Mouse (Mus musculus) C2C12 (cell line): ENCODE data around the gene Spata17. TPM values are rescaled to one million over a fixed set of nuclear protein-coding genes. Genes with fewer than 3 reads are reported as not detected.

Experiments
- H3K27me3 ChIP-seq: one replicate; pipeline ENCODE4 v1.6.1; 2011; ENCODE audit not compliant: control insufficient read depth, insufficient read depth, insufficient read length
- H3K36me3 ChIP-seq: one replicate; pipeline ENCODE4 v1.6.1; 2011; ENCODE audit not compliant: control insufficient read depth, insufficient read depth
- H3K4me3 ChIP-seq: one replicate; pipeline ENCODE4 v1.5.1; 2011; ENCODE audit warnings: mild to moderate bottlenecking, control low read depth; ENCODE audit not compliant: poor library complexity, insufficient read depth, severe bottlenecking
- H3K79me2 ChIP-seq: one replicate; pipeline ENCODE4 v1.6.1; 2011; ENCODE audit not compliant: control insufficient read depth, insufficient read depth
- H3K79me3 ChIP-seq: one replicate; pipeline ENCODE4 v1.6.1; 2011; ENCODE audit warnings: low read depth, control low read depth
- H3ac ChIP-seq: one replicate; pipeline ENCODE3; 2011; ENCODE audit warnings: low read depth; ENCODE audit not compliant: control insufficient read depth, insufficient read length
- CEBPB ChIP-seq: IDR thresholded peaks from one replicate; pipeline ENCODE4 v1.6.1; 2011; ENCODE audit warnings: low read depth, mild to moderate bottlenecking, control low read depth, moderate library complexity
- CTCF ChIP-seq: IDR thresholded peaks from one replicate; pipeline ENCODE4 v1.5.1; 2011; ENCODE audit not compliant: control insufficient read depth, insufficient read depth, insufficient read length
- FOSL1 ChIP-seq: IDR thresholded peaks from one replicate; pipeline ENCODE4 v1.8.0; 2011; ENCODE audit warnings: mild to moderate bottlenecking, low read length; ENCODE audit not compliant: poor library complexity, insufficient read depth, severe bottlenecking
- MAX ChIP-seq: IDR thresholded peaks from one replicate; pipeline ENCODE4 v1.6.1; 2011; ENCODE audit warnings: mild to moderate bottlenecking, control low read depth
- MYOD1 ChIP-seq: IDR thresholded peaks from one replicate; pipeline ENCODE4 v1.6.1; 2011; ENCODE audit warnings: low read depth; ENCODE audit not compliant: control insufficient read depth, insufficient read length
- MYOG ChIP-seq: IDR thresholded peaks from one replicate; pipeline ENCODE4 v1.6.1; 2011; ENCODE audit not compliant: control insufficient read depth, insufficient read length; ENCODE audit errors: extremely low read depth
- USF1 ChIP-seq: IDR thresholded peaks from one replicate; pipeline ENCODE4 v1.6.1; 2011; ENCODE audit warnings: low read depth, mild to moderate bottlenecking, control low read depth, moderate library complexity
- polyA plus RNA-seq: library from polyadenylated mRNA; unstranded; fragments of >200 nt; fragmentation: generic; extraction: Trizol; gene quantifications from one replicate; pipeline ENCODE4 v1.2.1, GENCODE M21; 2012; ENCODE audit warnings: missing spikeins

Gene Spata17
- polyA plus RNA-seq, 1 experiment, result 0.08 TPM

DNA sequence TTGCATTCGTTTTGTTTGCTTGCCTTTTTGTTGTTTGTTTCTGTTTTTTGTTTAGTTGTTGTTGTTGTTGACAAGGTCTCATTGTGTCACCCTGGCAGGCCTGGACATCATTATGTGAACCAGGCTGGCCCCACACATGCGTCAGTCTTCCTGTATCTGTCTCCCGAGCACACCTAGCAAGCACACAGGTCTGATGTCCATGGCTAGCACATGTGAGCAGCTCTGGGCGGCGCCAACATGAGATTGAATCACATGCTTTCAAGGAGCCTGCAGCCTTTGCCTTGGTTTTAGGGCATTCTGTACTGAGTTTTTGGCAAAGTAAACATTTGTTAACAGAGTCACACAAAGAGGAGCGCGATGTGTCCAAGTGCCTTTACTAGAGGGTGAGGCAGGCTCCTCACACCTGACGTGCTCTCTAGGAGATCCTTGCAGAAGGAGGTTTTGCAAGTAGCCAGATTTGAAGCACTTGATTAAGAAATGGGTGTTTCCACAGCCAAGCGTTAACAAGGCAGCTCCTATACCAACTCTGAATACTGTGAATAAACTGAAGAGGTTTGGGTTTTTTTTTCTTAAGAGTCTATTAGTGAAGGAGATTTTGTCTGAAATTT lies 166.5 kb downstream of the Spata17 start:
- Histone ChIP-seq H3K36me3 (no peaks in the 10 kb centered on the region), H3K79me2 (no peaks in the 10 kb centered on the region), H3K79me3 (no peaks in the 10 kb centered on the region), H3ac (no peak overlapping the region), H3K27me3 (no peaks in the 10 kb centered on the region), H3K4me3 (no peak overlapping the region)
- TF ChIP-seq MAX (no peak), CTCF (no peak), FOSL1 (no peak), USF1 (no peak), MYOD1 (no peak), MYOG (no peak), CEBPB (no peak)

DNA sequence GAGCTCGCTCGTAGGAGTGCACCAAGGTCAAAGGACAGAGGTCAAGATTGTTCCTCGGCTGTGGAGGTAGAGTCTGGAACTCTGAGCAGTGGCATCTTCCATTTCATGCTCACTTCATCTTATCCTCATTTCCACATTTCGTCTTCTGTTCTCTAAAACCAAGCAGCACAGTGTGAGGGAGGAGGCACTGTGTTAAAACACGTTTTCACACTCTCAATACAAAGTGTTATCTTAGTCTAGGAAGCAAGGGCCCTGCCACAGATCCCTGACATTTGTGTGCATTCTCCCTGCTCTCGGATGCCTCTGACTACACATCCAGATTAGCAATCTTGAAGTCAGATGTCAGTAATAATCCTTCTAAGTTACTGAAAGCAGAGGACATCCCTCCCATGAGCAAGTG lies 170.5 kb downstream of the Spata17 start:
- no peaks in the 10 kb centered on the region for H3K79me3 ChIP-seq
- no peaks in the 10 kb centered on the region for H3K36me3 ChIP-seq
- no peaks in the 10 kb centered on the region for H3K79me2 ChIP-seq
- no peak overlapping the region for H3K4me3 ChIP-seq
- no peak overlapping the region for H3ac ChIP-seq
- TF ChIP-seq MAX, result no peak
- no peak for TF ChIP-seq CTCF
- no peak for TF ChIP-seq MYOD1
- no peak for TF ChIP-seq USF1
- no peak for TF ChIP-seq MYOG
- H3K27me3 ChIP-seq, result no peaks in the 10 kb centered on the region

DNA sequence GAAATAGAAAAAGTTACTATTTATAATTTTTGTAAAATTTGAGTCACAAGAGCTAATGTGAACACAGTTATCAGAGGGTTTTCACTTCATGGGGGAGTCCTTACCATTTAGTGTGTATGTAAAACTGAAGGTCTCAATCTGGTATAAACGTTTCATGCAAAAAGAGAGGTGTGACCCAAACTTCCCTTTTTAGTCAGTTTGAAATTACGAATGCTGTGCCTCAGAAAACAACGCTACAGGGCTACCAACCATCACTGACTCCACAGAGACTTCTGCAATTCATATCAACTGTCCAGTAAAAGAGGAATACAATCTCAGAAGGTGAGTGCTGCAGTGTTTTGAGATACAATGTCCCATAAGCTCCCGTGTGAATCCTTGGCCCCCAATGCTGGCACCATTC lies 175.5 kb downstream of the Spata17 start:
- H3K36me3 ChIP-seq, result no peaks in the 10 kb centered on the region
- no peaks in the 10 kb centered on the region for H3K27me3 ChIP-seq
- H3K4me3 ChIP-seq, result no peak overlapping the region
- no peaks in the 10 kb centered on the region for H3K79me2 ChIP-seq
- no peaks in the 10 kb centered on the region for H3K79me3 ChIP-seq
- no peak for TF ChIP-seq CEBPB
- TF ChIP-seq USF1, result no peak
- TF ChIP-seq CTCF, result no peak
- no peak for TF ChIP-seq MYOD1
- TF ChIP-seq FOSL1, result no peak
- TF ChIP-seq MAX, result no peak
- no peak for TF ChIP-seq MYOG
- H3ac ChIP-seq, result no peak overlapping the region

DNA sequence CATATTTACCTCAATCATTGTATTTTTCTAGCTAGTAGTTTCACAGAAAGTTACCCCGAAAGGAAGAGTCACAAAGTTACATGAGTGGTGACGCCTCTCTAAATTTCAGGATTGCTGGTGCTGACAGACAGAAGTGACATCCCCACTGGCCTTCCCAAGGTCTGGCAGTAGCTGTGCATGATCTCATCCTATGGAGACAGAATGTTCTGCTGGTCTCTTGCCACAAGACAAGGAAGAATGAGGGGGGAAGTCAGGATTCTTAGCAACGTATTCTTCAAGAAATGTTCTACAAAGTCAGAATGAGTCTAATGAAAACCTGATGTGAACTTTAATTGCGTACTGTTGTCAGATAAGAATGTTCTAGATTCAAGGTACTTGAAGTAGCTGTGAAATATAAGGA lies 179.5 kb downstream of the Spata17 start:
- Histone ChIP-seq H3K79me2 (no peaks in the 10 kb centered on the region), H3K36me3 (no peaks in the 10 kb centered on the region), H3ac (no peak overlapping the region), H3K4me3 (no peak overlapping the region), H3K79me3 (no peaks in the 10 kb centered on the region), H3K27me3 (no peaks in the 10 kb centered on the region)
- TF ChIP-seq MYOD1 (no peak), CEBPB (no peak), MAX (no peak), FOSL1 (no peak), CTCF (no peak), MYOG (no peak), USF1 (no peak)

DNA sequence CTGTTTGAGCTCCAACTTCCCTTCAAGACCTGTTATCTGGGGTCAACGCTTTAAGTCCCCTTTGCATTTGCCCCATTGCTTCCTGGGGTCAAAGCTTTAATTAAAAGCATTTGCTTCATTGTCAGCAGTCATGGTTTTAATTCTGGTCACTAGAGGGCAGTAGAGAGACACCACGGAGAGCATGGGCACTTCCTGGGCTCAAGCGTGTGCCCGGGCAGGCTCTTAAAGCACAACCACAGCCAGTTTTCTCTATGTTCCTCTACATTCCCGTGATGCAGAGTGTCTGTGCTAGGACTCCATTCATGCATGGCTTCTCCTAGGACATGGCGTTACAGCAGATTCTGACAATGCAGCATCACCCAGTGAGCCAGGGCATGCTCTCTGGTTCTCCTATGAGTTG lies 183.5 kb downstream of the Spata17 start:
- H3K79me3 ChIP-seq, result no peaks in the 10 kb centered on the region
- H3ac ChIP-seq, result no peak overlapping the region
- no peaks in the 10 kb centered on the region for H3K79me2 ChIP-seq
- no peak overlapping the region for H3K4me3 ChIP-seq
- no peaks in the 10 kb centered on the region for H3K27me3 ChIP-seq
- TF ChIP-seq CTCF, result no peak
- no peak for TF ChIP-seq MAX
- no peak for TF ChIP-seq USF1
- TF ChIP-seq MYOD1, result no peak
- no peak for TF ChIP-seq CEBPB
- no peak for TF ChIP-seq FOSL1
- no peak for TF ChIP-seq MYOG
- no peaks in the 10 kb centered on the region for H3K36me3 ChIP-seq

DNA sequence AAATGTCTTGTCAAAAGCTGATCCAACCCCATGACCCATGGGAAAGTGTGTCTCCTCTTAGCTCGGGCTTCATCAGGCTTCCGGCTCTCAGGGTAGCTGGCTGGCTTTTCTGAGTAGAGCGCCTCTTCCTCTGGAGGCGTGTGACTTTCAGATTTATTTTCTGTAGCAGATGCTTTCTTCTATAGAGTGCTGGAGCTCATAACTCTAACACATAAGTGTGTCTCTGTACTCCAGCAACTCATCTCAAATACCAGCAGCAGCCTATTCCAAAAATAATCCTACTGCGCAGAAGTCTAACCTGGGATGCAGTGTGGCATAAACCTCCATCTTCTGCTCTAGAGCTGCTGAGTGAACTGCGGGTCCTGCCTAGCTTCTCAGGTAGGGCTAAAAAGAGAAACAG lies 186.4 kb downstream of the Spata17 start:
- Histone ChIP-seq H3K36me3 (no peaks in the 10 kb centered on the region), H3ac (no peak overlapping the region), H3K4me3 (no peak overlapping the region), H3K79me3 (no peaks in the 10 kb centered on the region), H3K27me3 (no peaks in the 10 kb centered on the region), H3K79me2 (no peaks in the 10 kb centered on the region)
- TF ChIP-seq CEBPB (no peak), CTCF (no peak), USF1 (no peak), MYOG (no peak), FOSL1 (no peak), MYOD1 (no peak), MAX (no peak)
